8 mouse cellular contexts compared by ENCODE assay signal in the genomic region with DNA sequence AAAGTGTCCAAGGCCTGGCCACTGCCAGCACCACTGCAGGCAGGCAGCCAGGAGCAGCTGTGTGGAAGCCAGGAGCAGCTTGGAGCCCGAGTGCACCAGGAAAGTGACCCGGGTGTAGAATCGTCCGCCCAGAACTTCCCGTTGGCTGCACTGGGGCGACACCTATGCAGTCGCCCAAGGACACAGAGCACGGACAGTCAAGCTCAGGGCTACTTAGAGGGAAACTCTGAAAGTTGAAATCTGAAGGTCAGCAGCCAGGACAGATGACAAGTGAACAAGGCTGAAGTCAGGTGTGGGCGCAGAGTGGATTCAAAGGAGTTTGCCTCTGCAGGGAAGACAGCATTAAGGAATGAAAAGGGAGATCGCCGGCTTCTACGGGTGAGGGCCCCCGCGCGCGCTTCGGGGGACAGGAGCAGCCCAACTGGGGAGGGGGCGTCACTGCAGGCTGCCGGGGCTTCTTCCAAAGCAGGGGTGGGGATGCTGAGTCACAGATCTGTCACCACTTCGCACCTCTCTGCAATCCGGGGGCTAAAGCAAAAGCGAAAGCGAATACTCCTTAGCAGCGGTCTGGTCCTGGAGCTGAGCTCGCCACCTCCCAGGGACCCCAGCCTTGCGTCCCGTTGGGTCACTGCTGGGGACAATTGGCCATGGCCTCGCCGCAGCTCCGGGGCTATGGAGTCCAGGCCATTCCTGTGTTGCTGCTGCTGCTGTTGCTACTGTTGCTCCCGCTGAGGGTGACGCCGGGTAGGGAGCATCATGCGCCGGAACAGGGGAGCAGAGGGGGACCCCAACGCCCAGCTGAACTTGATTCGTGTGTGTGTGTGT. TPM values are rescaled to one million over a fixed set of nuclear protein-coding genes. Genes with fewer than 3 reads are reported as not detected.
DNase-seq lines count a peak whose midpoint lies in the region; ATAC-seq and TF ChIP-seq lines count a peak whose summit lies in the region.

A gene (plus strand): TSS at position 90 of the 825 bp plus-strand sequence.

- H3K27me3 ChIP-seq in hindbrain, embryonic 15.5 days, result peaks cover 23% of the 10 kb centered on the region

- ATAC-seq in common myeloid progenitor, adult 5-6 weeks (replicated peaks; ENCODE audit: low read depth, poor library complexity, severe bottlenecking), result peak; percentile 68
- peak; percentile 78 for ATAC-seq in hindbrain, embryonic 15.5 days (ENCODE audit: low FRiP score, low read depth)
- peak; percentile 75 for ATAC-seq in megakaryocyte, adult 5-6 weeks (ENCODE audit: poor library complexity, severe bottlenecking)

- no peak for TF ChIP-seq CTCF in gastrocnemius, adult 2 months (IDR thresholded peaks at IDR 0.05)

- H3K36me3 ChIP-seq in hindbrain, embryonic 15.5 days, result no peaks in the 10 kb centered on the region

- peak within 1 kb of the TSS; percentile 98 for H3K27ac ChIP-seq in gastrocnemius, adult 2 months
- H3K27ac ChIP-seq in hindbrain, embryonic 15.5 days (replicated peaks), result no peak within 1 kb of the TSS

- peak within 1 kb of the TSS; percentile 100 for H3K4me2 ChIP-seq in hindbrain, embryonic 15.5 days

- intact Hi-C loops in gastrocnemius, adult 2 months (cut with DNase I), result loop anchor here (5.0 to 10.0 kb wide), 2 partner anchors 72 to 101 kb away; a partner anchor contains a TSS

- under 1% methylated on average over 37 of the region's 37 CpGs for WGBS in hindbrain, embryonic 15.5 days

- H3K9ac ChIP-seq in hindbrain, embryonic 15.5 days, result peak within 1 kb of the TSS; percentile 56

- H3K9me3 ChIP-seq in hindbrain, embryonic 15.5 days, result no peaks in the 10 kb centered on the region

- H3K4me3 ChIP-seq in gastrocnemius, adult 2 months, result peak within 1 kb of the TSS; percentile 98
- H3K4me3 ChIP-seq in hindbrain, embryonic 15.5 days, result peak within 1 kb of the TSS; percentile 63

- H3K4me1 ChIP-seq in hindbrain, embryonic 15.5 days (replicated peaks), result peaks cover 18% of the 10 kb centered on the region

- peak; percentile 62 for DNase-seq in T-cell, adult 2 months (ENCODE audit: low spot score)
- peak; percentile 97 for DNase-seq in gastrocnemius, adult 2 months
- peak; percentile 34 to 45 for DNase-seq in left cerebral cortex, adult 8-10 months (ENCODE audit: low spot score in 2 of 2)
- peak; percentile 67 to 77 for DNase-seq in right cerebral cortex, postnatal 10 days (ENCODE audit: low spot score in 2 of 2)
- peak; percentile 45 to 83 for DNase-seq in urinary bladder, postnatal 36 days (ENCODE audit: low spot score in 2 of 2)

RNA-seq across cellular contexts. Expression of the gene that starts here (rescaled TPM):
- total RNA-seq in common myeloid progenitor, adult 5-6 weeks (2017), result 7.6 and 20.8 TPM in 2 replicates
- total RNA-seq in gastrocnemius, adult 2 months (2021), result 10 to 100 TPM; 29.8 to 38.6 TPM
- polyA plus RNA-seq in hindbrain, embryonic 15.5 days (2015; fragmentation: Nextera tagmentation; extraction: Ambion mirVana), result 1.4 and 1.8 TPM in 2 replicates
- total RNA-seq in left cerebral cortex, adult 8-10 months (2022), result 10 to 100 TPM in 2 of 4 experiments, 1 to 10 TPM in 2; 8.3 to 13.7 (median 11.3) TPM
- 13.5 and 15.4 TPM in 2 replicates for total RNA-seq in megakaryocyte, adult 5-6 weeks (2015)
- 9.3 and 11.1 TPM in 2 replicates for total RNA-seq in megakaryocyte, adult 5-6 weeks (2017)

Comparison
In these comparisons a context has a peak if more than half of its experiments do, and no peak if none do; other contexts are left out.
1. DNase-seq: peak in every context shown above with its lines; median percentile 97 in gastrocnemius, adult 2 months; 72 in right cerebral cortex, postnatal 10 days; 64 in urinary bladder, postnatal 36 days; 62 in T-cell, adult 2 months; 40 in left cerebral cortex, adult 8-10 months.